Mouse (Mus musculus) mouse trophoblast stem cell (cell line): ENCODE measurements around the gene Ireb2.
"Not testable (repeated sequence)": the region's sequence is repeated elsewhere in the genome, so short reads cannot be mapped to it uniquely, and the experiment has no call there.

Source experiments
- in situ Hi-C, 2 experiments: fragments of 300-500 bp; cut with MseI, MboI; formaldehyde crosslinking; loops; 2 replicates in 1 of 2; 3 replicates in 1 of 2; pipeline ENCODE4 v1.15.1; 2025

The Ireb2 gene

DNA sequence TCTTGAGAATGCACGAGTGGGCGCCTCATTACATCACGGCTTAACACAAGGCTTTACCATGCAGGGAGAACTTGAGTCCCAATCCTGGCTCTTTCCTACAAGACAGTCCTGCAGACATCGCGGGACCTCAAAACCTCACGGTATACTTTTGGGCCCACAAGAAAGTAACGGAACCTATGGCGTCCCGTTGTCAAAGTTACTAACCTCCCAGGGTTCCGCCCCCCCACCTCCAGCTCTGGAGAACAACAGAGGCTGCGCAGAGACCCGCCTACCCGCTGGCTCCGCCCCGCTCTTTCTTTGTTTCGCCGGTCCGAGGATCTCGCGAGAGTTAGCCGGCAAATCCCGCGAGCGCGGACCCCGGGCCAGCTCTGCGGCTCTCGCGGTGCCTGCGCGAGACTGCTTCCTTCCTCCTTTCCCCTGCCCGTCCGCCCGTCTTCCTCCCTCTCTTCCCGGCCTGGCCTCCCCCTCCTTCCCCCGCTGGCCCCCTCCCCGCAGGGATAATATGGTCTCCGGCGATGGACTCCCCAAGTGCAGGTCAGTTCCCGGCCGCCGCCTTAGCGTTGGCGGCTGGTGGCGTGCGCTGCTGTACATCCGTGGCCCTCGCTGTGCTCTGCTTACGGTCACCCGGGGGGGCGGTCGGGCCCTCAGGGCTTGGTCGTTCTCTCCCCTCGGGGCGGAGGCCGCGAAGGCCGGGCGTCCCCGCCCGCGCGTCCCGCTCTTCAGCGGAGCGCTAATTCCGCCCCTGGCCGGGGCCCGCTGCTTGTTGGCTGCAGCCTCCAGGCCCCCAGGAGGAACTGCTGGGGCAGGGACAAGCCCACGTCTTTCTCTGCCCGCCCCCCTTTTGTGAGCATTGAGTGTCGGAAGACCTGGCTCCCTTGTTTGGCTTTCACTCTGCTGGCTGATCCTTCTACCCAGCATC lies at the start of gene Ireb2:
Ireb2 (plus strand) TSS at position 427 of the 919 bp plus-strand sequence.
- in situ Hi-C loops, result no loop called here

GRCm38 (mm10) chr9:54816508-54817201 lies 46.9 kb upstream of the Ireb2 start:
- in situ Hi-C loops, result no loop called here

- in situ Hi-C loops, result loop anchor here (5.0 kb wide), 1 partner anchor 84 kb away; no protein-coding TSS in a partner anchor
Measured at GRCm38 (mm10) chr9:54821442-54822100, 42.0 kb upstream of the Ireb2 start.

- in situ Hi-C loops, result no loop called here
Measured at GRCm38 (mm10) chr9:54829760-54830159, 33.8 kb upstream of the Ireb2 start.

DNA sequence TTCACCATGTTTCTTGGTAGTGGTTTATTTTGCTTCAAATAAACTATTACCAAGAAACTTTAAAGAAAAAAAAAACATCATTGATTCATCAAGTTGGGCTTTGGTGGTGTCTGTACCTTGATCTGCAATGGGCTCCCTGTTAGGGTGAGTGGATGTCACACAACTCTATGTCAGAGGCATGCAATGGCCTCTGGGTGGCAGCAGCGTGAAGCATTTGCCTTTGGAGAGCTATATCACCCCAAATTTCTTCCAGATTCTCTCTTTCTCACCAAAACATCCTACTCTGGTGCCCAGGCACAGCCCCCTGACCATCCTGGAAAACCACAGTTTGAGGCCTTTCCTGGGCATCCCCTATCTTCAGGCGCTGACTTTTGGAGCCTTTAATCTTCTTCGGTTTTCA lies 33.0 kb upstream of the Ireb2 start:
- in situ Hi-C loops, result no loop called here

DNA sequence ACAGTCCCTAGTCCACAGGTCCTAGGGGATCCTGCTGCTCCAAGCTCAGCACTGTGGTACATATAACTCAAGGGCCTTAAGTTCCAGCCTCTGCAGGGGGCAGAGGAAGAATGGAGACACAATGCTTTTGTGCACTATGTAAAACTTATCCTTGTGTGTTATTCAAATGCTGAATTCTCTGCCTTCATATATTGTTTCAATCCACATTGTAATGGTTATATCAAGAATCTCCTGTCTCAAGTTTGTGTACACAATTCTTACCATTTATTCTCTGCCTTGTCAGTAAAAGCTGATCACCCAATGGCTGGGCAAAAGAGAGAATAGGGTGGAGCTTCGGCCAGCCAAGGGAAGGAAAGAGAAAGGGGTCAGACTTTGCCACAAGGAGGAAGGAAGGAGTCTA lies 29.8 kb upstream of the Ireb2 start:
- in situ Hi-C loops, result no loop called here

DNA sequence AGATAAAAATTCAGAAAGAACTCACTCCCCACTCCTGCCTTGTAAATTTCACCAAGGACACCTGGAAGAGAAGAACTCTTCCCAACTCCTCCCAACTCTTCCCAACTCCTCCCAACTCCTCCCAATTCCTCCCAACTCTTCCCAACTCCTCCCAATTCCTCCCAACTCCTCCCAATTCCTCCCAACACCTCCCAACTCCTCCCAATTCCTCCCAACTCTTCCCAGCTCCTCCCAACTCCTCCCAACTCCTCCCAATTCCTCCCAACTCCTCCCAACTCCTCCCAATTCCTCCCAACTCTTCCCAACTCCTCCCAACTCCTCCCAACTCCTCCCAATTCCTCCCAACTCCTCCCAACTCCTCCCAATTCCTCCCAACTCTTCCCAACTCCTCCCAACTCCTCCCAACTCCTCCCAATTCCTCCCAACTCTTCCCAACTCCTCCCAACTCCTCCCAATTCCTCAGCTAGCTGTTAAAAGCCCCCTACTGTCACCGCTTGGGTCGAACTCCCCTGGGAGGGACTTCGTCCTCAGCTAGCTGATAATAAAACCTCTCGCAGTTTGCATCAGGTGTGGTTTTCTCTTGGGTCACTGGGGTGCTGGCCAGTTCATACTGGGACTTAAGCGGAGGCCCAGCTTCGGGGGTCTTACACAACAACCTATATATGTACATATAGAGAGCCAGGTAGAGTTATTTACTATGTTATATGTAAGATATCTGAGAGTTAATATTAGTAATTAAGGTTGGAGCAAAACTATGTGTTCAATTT lies 27.5 kb upstream of the Ireb2 start:
- in situ Hi-C loops, result not testable (repeated sequence)

- in situ Hi-C loops, result no loop called here
Measured at GRCm38 (mm10) chr9:54837835-54838234, 25.8 kb upstream of the Ireb2 start.

GRCm38 (mm10) chr9:54840145-54840544 lies 23.4 kb upstream of the Ireb2 start:
- in situ Hi-C loops, result no loop called here

DNA sequence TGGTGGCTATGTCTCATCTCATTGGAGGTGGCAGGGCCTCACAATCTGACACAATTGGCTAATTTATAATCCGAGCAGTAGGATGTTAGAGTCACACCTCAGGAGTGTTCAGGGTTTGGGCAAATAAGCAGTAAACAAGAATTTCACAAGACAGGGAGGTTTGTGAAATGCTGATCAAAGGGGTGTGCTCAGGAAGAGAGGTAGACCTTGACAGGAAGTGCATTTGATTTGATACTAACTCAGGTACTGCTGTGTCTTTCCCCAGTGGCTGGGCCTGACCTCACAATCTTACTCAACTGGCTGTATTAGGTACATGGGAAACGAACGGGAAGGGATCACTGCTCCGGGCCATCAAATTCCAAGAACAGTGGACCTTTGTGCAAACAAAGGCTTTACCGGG lies 21.3 kb upstream of the Ireb2 start:
- in situ Hi-C loops, result no loop called here

GRCm38 (mm10) chr9:54843887-54844286 lies 19.7 kb upstream of the Ireb2 start:
- in situ Hi-C loops, result no loop called here

GRCm38 (mm10) chr9:54844556-54845176 lies 18.9 kb upstream of the Ireb2 start:
- in situ Hi-C loops, result no loop called here

- in situ Hi-C loops, result no loop called here
Measured at GRCm38 (mm10) chr9:54848203-54848602, 15.4 kb upstream of the Ireb2 start.

DNA sequence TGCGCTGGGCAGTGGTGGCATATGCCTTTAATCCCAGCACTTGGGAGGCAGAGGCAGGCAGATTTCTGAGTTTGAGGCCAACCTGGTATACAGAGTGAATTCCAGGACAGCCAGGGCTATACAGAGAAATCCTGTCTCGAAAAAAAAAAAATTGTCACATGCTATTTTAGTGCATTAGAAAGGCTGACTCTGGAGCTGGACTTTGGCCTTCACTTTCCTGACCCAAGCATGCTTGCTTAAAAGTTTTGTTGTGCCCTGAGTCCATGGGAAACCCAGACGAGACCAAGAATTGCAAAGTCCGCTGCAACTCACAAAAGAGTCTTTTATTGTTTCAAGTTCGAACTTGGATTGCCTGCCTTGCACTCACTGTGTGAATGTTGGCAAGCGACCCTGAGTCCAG lies 10.6 kb upstream of the Ireb2 start:
- in situ Hi-C loops, result not testable (repeated sequence)

DNA sequence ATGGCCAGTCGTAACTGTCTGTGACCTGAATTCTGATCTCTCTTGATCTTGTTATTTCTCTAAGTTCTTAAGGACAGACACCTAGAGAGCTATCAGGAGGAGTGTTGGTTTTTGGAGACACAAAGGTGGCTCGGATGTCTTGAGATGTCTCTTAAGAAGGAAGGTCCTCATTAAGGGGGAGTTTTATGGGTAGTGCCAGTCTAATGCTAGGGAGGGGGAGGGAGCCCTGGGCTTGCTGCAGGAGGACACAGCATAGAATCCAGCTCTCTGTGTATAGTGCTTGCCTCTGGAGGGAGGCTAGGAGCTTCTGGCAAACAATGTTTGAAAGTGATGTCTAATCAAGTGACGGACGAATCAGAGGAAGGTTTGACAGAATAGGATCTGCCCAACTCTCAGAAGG lies 10.0 kb upstream of the Ireb2 start:
- in situ Hi-C loops, result no loop called here

- in situ Hi-C loops, result no loop called here
Measured at GRCm38 (mm10) chr9:54855638-54856037, 8.0 kb upstream of the Ireb2 start.

DNA sequence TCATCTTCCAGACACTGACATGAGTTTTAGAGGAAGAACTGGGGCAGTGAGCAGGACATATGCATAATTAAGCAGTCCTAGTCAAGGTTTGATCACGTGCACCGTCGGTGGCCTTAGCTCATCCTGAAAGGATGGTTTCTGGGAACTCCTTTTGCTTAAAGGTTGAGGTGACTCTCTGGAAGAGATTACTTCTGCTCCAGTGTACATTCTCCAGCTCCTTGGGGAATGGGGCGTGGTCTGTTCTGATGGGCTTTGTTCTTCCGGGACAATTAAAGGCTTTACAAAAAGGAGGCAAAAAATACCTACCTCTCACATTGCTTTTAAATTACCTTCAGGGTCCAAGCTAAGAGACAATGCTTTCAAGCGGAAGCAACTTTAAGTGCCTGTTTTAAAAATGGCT lies 7.5 kb upstream of the Ireb2 start:
- in situ Hi-C loops, result no loop called here

DNA sequence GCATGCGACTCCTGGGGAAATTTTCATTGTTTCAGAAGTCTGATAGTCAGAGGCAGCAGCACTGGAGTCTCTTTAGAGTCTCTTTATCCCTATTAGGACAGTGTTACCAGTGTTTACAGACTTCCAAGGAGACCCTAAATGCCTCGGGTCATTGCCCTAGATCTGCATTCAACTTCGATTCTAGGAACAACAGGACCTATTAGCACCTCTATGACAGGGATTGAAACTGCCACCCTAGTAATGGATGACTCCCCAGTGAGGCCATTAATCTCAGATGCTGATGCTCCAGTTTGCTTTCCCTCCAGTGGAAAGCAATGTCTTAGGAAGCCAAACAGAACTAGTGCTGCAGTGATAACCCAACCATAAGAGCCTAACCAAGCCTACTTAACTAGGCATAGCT lies 6.1 kb upstream of the Ireb2 start:
- in situ Hi-C loops, result no loop called here

DNA sequence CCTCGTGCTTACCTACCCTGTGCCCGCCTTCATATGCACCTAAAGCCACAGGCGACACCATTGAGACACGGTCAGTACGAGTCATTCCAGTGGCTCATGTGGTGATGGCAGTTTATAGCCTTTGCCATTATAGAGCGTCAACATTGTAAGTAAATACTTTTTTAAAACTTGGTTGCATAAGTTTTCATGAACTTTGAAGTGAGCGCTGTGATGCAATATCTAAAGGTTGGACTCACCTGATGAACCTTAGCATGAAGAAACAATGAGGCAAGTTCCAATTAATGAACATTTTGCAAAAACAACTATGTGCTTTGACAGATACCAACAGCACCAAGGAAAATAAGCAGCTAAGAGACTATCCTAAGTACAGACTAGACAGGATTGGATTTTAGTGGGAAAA lies 3.1 kb upstream of the Ireb2 start:
- in situ Hi-C loops, result no loop called here

- in situ Hi-C loops, result no loop called here
Measured at GRCm38 (mm10) chr9:54878759-54879158, 15.2 kb downstream of the Ireb2 start.

DNA sequence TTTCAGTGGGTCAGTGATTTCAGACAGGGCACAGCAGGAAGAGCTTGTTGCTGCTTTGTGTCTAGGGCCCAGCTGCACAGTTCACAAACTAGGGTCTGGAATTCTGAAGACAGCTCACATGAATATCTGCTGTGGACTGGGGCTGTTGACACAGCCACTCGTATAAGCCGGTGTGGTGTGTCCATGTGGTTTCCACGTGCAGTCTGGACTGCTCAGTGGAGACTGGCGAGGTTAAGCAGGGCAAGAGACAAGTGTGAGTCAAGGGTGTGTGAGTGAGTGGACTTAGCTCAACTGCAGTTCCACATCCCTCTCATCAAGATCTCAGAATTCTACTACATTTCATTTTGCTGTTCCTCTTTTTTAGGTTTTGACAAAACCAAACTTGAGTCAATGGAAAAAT lies 28.5 kb downstream of the Ireb2 start:
- in situ Hi-C loops, result no loop called here
